Mouse (Mus musculus): ENCODE data around the gene C130050O18Rik.

DNA sequence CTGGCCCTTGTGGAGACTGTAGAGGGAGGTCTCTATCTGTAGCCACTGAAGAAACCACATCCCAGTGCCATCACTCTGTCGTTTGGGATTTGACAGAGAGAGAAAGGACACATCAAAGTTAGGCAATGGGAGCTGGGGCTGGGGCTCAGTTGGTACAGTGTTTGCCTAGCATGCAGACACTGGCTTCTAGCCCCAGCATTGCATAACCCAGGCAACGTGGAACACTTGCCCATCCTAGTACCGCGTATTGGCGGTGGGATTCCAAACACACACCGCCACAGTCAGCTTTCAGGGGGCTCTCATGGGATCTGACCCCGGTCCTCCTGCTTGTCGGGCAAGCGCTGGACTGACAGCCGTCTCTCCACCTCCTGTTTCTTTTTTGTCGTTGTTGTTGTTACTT, 38.6 kb upstream of the C130050O18Rik start:
- TF ChIP-seq EP300 (IDR thresholded peaks at IDR 0.05; ENCODE audit: low read depth) (no peak), CTCF (IDR thresholded peaks at IDR 0.05; ENCODE audit: low read depth) (no peak)

Data from heart, postnatal 0 days (tissue).